Mouse (Mus musculus) T-helper 1 cell (primary cell): ENCODE results near the gene Olfr378.

Source experiments
- in situ Hi-C: fragments of 300-600 bp; cut with MboI, MseI; formaldehyde crosslinking; loops from one replicate; pipeline ENCODE4 v1.15.1; 2025; ENCODE audit warnings: high pct_unique_total_duplicates

Gene Olfr378

DNA sequence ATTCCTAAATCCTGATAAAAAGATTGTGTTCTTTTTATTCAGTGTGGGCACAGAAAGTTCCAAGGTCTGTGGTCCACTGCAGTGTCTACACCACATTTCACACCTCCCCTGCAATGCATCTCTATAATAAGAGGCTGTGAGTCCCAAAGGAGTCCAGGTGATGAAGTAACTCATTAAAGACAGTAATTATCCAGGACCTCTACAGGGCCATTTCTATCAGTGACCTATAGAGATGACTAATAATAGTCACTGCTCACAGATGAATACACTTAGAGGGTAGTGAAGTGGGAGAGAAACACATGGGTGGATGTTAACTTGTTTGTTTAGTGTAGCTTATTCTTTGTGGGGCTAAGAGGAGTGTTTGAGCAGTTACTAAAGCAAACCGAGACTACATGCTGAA, at the start of gene Olfr378:
TSS of gene Olfr378 (minus strand) at position 101 of the 400 bp plus-strand sequence.
- in situ Hi-C loops = no loop called here

- in situ Hi-C loops = loop anchor here (10.0 kb wide), 1 partner anchor 1053 kb away; no protein-coding TSS in a partner anchor
Observed at GRCm38 (mm10) chr11:73457408-73457807, 29.1 kb upstream of the Olfr378 start, which contains the start of gene Olfr380. TSS of gene Olfr380 (minus strand) at chr11:73457508.

DNA sequence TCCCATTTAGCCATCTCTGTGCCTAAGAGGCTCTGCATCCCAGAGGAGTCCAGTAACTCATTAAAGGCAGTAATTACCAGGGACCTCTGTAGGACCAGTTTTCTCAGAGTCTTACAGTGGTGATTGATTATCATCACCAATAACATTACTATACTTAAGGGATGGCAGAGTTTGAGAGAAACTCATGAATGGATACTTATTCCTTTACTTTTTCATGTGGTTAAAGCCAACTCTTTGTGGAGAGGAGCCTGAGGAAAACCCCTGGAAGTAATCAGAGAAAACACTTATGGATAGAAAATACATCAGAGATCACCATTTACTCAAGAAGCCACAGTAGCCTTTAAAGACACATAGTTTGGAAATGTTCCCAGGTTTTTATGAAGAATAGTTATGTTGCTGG, 28.8 kb downstream of the Olfr378 start, which contains the start of gene Olfr1:
TSS of gene Olfr1 (minus strand) at position 101 of the 400 bp plus-strand sequence.
- in situ Hi-C loops = no loop called here

- in situ Hi-C loops = no loop called here
Observed at GRCm38 (mm10) chr11:73395374-73395773, 32.9 kb downstream of the Olfr378 start.
